8 mouse cellular contexts compared by ENCODE assay signal in genomic region chr4:151981363-151981762, GRCm38 (mm10). TPM values are rescaled to one million over a fixed set of nuclear protein-coding genes. Genes with fewer than 3 reads are reported as not detected.
DNase-seq lines count a peak whose midpoint lies in the region; ATAC-seq and TF ChIP-seq lines count a peak whose summit lies in the region.

No protein-coding gene starts in this region.

- no peak overlapping the region for H3K4me3 ChIP-seq in bone marrow macrophage, adult 2 months (ENCODE audit: insufficient read depth, low read length)
- H3K4me3 ChIP-seq in embryonic facial prominence, embryonic 15.5 days (replicated peaks), result no peak overlapping the region
- H3K4me3 ChIP-seq in heart, embryonic 10.5 days, result no peak overlapping the region
- H3K4me3 ChIP-seq in kidney, embryonic 14.5 days (ENCODE audit: low read length), result no peak overlapping the region
- no peak overlapping the region for H3K4me3 ChIP-seq in liver, adult 2 months (ENCODE audit: insufficient read depth, low read depth, low read length)
- no peak overlapping the region for H3K4me3 ChIP-seq in myocyte

- H3K9me3 ChIP-seq in embryonic facial prominence, embryonic 15.5 days (replicated peaks), result no peaks in the 10 kb centered on the region
- no peaks in the 10 kb centered on the region for H3K9me3 ChIP-seq in heart, embryonic 10.5 days
- H3K9me3 ChIP-seq in kidney, embryonic 14.5 days (ENCODE audit: control insufficient read depth, low read length), result no peaks in the 10 kb centered on the region

- H3K27ac ChIP-seq in bone marrow macrophage, adult 2 months (ENCODE audit: insufficient read depth, low read depth, low read length), result no peak overlapping the region
- no peak overlapping the region; the same call in 1 of the 2 replicates for H3K27ac ChIP-seq in embryonic facial prominence, embryonic 15.5 days (replicated peaks)
- H3K27ac ChIP-seq in heart, embryonic 10.5 days, result no peak overlapping the region
- H3K27ac ChIP-seq in kidney, embryonic 14.5 days (ENCODE audit: low read depth, low read length), result no peak overlapping the region
- no peak overlapping the region for H3K27ac ChIP-seq in liver, adult 2 months (replicated peaks; ENCODE audit: insufficient read depth, low read depth, low read length)

- TF ChIP-seq POLR2A in bone marrow macrophage, adult 2 months (IDR thresholded peaks at IDR 0.05; ENCODE audit: borderline replicate concordance, low read depth, low read length), result no peak
- no peak for TF ChIP-seq POLR2A in liver, adult 2 months (IDR thresholded peaks at IDR 0.05; ENCODE audit: extremely low read depth, insufficient read depth, low read length)
- peak; percentile 29 for TF ChIP-seq POLR2A in myocyte (IDR thresholded peaks at IDR 0.05; ENCODE audit: insufficient read length, low read depth)

- H3K9ac ChIP-seq in embryonic facial prominence, embryonic 15.5 days, result no peak overlapping the region
- H3K9ac ChIP-seq in kidney, embryonic 14.5 days (ENCODE audit: low read depth, low read length), result no peak overlapping the region
- H3K9ac ChIP-seq in liver, adult 2 months (ENCODE audit: low read depth, low read length), result no peak overlapping the region

- H3K4me1 ChIP-seq in bone marrow macrophage, adult 2 months (ENCODE audit: control insufficient read depth, insufficient read depth, low read length), result peaks cover 3% of the 10 kb centered on the region
- H3K4me1 ChIP-seq in embryonic facial prominence, embryonic 15.5 days, result peaks cover 18% of the 10 kb centered on the region
- H3K4me1 ChIP-seq in heart, embryonic 10.5 days, result peaks cover 28% of the 10 kb centered on the region
- peaks cover 13% of the 10 kb centered on the region for H3K4me1 ChIP-seq in kidney, embryonic 14.5 days (ENCODE audit: control insufficient read depth, insufficient read depth, low read length)
- H3K4me1 ChIP-seq in liver, adult 2 months (ENCODE audit: control insufficient read depth, insufficient read depth, low read length), result no peaks in the 10 kb centered on the region

- ATAC-seq in embryonic facial prominence, embryonic 15.5 days (ENCODE audit: insufficient number of reproducible peaks, low FRiP score, low TSS enrichment, low read depth), result peak; percentile 37; the same call in 1 of the 2 replicates
- peak; percentile 46 for ATAC-seq in kidney, embryonic 14.5 days (ENCODE audit: low FRiP score, low TSS enrichment)

- TF ChIP-seq CTCF in bone marrow macrophage, adult 2 months (IDR thresholded peaks at IDR 0.05; ENCODE audit: low read depth, low read length), result peak; percentile 87; the same call in 1 of the 2 replicates
- peak; percentile 100 for TF ChIP-seq CTCF in liver, adult 2 months (IDR thresholded peaks at IDR 0.05; ENCODE audit: low read depth, low read length)

- no peak overlapping the region for H3K4me2 ChIP-seq in embryonic facial prominence, embryonic 15.5 days (replicated peaks)
- H3K4me2 ChIP-seq in kidney, embryonic 14.5 days (replicated peaks; ENCODE audit: low read depth, low read length), result no peak overlapping the region
- H3K4me2 ChIP-seq in myocyte (ENCODE audit: low read depth), result peak overlapping the region; percentile 5

- 15% methylated on average over 5 of the region's 5 CpGs for WGBS in embryonic facial prominence, embryonic 15.5 days
- 13% methylated on average over 5 of the region's 5 CpGs for WGBS in heart, embryonic 10.5 days
- 13% methylated on average over 5 of the region's 5 CpGs for WGBS in kidney, embryonic 14.5 days
- WGBS in liver, adult 2 months, result 8% methylated on average over 5 of the region's 5 CpGs

- peak; percentile 83 to 85 for DNase-seq in B cell, adult 2 months
- DNase-seq in heart, embryonic 10.5 days (ENCODE audit: low spot score), result peak; percentile 89
- peak; percentile 47 for DNase-seq in liver, adult 2 months (ENCODE audit: extremely low read depth, low read depth, low spot score)
- peak; percentile 80 to 93 for DNase-seq in spleen, postnatal 4 days (ENCODE audit: low spot score in 2 of 2)

- H3ac ChIP-seq in myocyte (ENCODE audit: control insufficient read depth, insufficient read length), result no peak overlapping the region

- peaks cover 52% of the 10 kb centered on the region for H3K36me3 ChIP-seq in embryonic facial prominence, embryonic 15.5 days
- peaks cover 70% of the 10 kb centered on the region for H3K36me3 ChIP-seq in heart, embryonic 10.5 days
- peaks cover 67% of the 10 kb centered on the region for H3K36me3 ChIP-seq in kidney, embryonic 14.5 days (ENCODE audit: control insufficient read depth, insufficient read depth, low read length)
- no peaks in the 10 kb centered on the region; the same call in 1 of the 2 replicates for H3K36me3 ChIP-seq in liver, adult 2 months (ENCODE audit: control insufficient read depth, insufficient read depth, low read length)
- H3K36me3 ChIP-seq in myocyte (ENCODE audit: control insufficient read depth, insufficient read depth), result peaks cover 7% of the 10 kb centered on the region

- no peaks in the 10 kb centered on the region for H3K79me2 ChIP-seq in liver, adult 2 months (ENCODE audit: control insufficient read depth, insufficient read depth, low read length)
- H3K79me2 ChIP-seq in myocyte (ENCODE audit: control insufficient read depth, insufficient read depth), result peaks cover 6% of the 10 kb centered on the region

- H3K27me3 ChIP-seq in embryonic facial prominence, embryonic 15.5 days, result no peaks in the 10 kb centered on the region
- H3K27me3 ChIP-seq in heart, embryonic 10.5 days (ENCODE audit: insufficient read depth, poor library complexity, severe bottlenecking), result no peaks in the 10 kb centered on the region
- H3K27me3 ChIP-seq in kidney, embryonic 14.5 days (ENCODE audit: control insufficient read depth, insufficient read depth, low read length), result no peaks in the 10 kb centered on the region
- no peaks in the 10 kb centered on the region for H3K27me3 ChIP-seq in liver, adult 2 months (ENCODE audit: control insufficient read depth, insufficient read depth, low read length)
- no peaks in the 10 kb centered on the region for H3K27me3 ChIP-seq in myocyte (ENCODE audit: control insufficient read depth, insufficient read depth, insufficient read length)

TF ChIP-seq in myocyte, 11 proteins besides CTCF, POLR2A, EP300 and RAD21 (continues in another document):
- TF ChIP-seq MYOG (IDR thresholded peaks at IDR 0.05; ENCODE audit: control insufficient read depth in 1 of 3, insufficient read depth in 1 of 3, insufficient read length in 2 of 3, low read depth in 2 of 3), result peak in 2 of 3 experiments; percentile 31 to 46
- TF ChIP-seq MYOD1 (IDR thresholded peaks at IDR 0.05; ENCODE audit: control insufficient read depth in 1 of 3, insufficient read length in 2 of 3, low read depth in 2 of 3), result peak in 2 of 3 experiments; percentile 66 to 75
- TF ChIP-seq MAX (IDR thresholded peaks at IDR 0.05; ENCODE audit: low read depth), result no peak

RNA-seq across cellular contexts. Expression of gene Thap3, which starts 7.4 kb away (rescaled TPM):
- polyA plus RNA-seq in bone marrow macrophage, adult 2 months (2012; ENCODE audit: insufficient read depth, insufficient read length, missing spikeins), result 29.8 and 33.7 TPM in 2 replicates
- 53.8 and 60.4 TPM in 2 replicates for polyA plus RNA-seq in embryonic facial prominence, embryonic 15.5 days (2015; fragmentation: Nextera tagmentation; extraction: Ambion mirVana)
- polyA plus RNA-seq in heart, embryonic 10.5 days (2016; fragmentation: Nextera tagmentation; extraction: Ambion mirVana), result 29.3 and 30.1 TPM in 2 replicates
- 29.2 and 35.8 TPM in 2 replicates for polyA plus RNA-seq in kidney, embryonic 14.5 days (2014; fragmentation: Nextera tagmentation; extraction: Ambion mirVana)
- 7.9 and 8.0 TPM in 2 replicates for total RNA-seq in liver, adult 2 months (2014; rRNA removed)
- 20.8 and 24.1 TPM in 2 replicates for polyA plus RNA-seq in liver, adult 2 months (2012; rRNA removed)
- 46.4 TPM for polyA plus RNA-seq in myocyte (2012; fragmentation: generic; extraction: Trizol)

RNA-seq across cellular contexts. Expression of gene Phf13, which starts 14.7 kb away (rescaled TPM):
- polyA plus RNA-seq in bone marrow macrophage, adult 2 months (2012; ENCODE audit: insufficient read depth, insufficient read length, missing spikeins), result 10.1 and 11.0 TPM in 2 replicates
- 34.6 and 35.1 TPM in 2 replicates for polyA plus RNA-seq in embryonic facial prominence, embryonic 15.5 days (2015; fragmentation: Nextera tagmentation; extraction: Ambion mirVana)
- polyA plus RNA-seq in heart, embryonic 10.5 days (2016; fragmentation: Nextera tagmentation; extraction: Ambion mirVana), result 22.9 and 26.2 TPM in 2 replicates
- 18.2 and 30.1 TPM in 2 replicates for polyA plus RNA-seq in kidney, embryonic 14.5 days (2014; fragmentation: Nextera tagmentation; extraction: Ambion mirVana)
- total RNA-seq in liver, adult 2 months (2014; rRNA removed), result 1.3 and 1.4 TPM in 2 replicates
- polyA plus RNA-seq in liver, adult 2 months (2012; rRNA removed), result 1.9 and 2.7 TPM in 2 replicates
- polyA plus RNA-seq in myocyte (2012; fragmentation: generic; extraction: Trizol), result 13.5 TPM

RNA-seq across cellular contexts. Expression of gene Klhl21, which starts 27.2 kb away (rescaled TPM):
- polyA plus RNA-seq in bone marrow macrophage, adult 2 months (2012; ENCODE audit: insufficient read depth, insufficient read length, missing spikeins), result 11.7 and 13.3 TPM in 2 replicates
- polyA plus RNA-seq in embryonic facial prominence, embryonic 15.5 days (2015; fragmentation: Nextera tagmentation; extraction: Ambion mirVana), result 18.8 TPM in 2 replicates
- 28.4 and 42.2 TPM in 2 replicates for polyA plus RNA-seq in heart, embryonic 10.5 days (2016; fragmentation: Nextera tagmentation; extraction: Ambion mirVana)
- 4.4 and 7.4 TPM in 2 replicates for polyA plus RNA-seq in kidney, embryonic 14.5 days (2014; fragmentation: Nextera tagmentation; extraction: Ambion mirVana)
- 25.8 and 30.8 TPM in 2 replicates for total RNA-seq in liver, adult 2 months (2014; rRNA removed)
- 21.8 and 23.9 TPM in 2 replicates for polyA plus RNA-seq in liver, adult 2 months (2012; rRNA removed)
- polyA plus RNA-seq in myocyte (2012; fragmentation: generic; extraction: Trizol), result 25.8 TPM

RNA-seq across cellular contexts. Expression of gene Zbtb48, which starts 46.1 kb away (rescaled TPM):
- polyA plus RNA-seq in bone marrow macrophage, adult 2 months (2012; ENCODE audit: insufficient read depth, insufficient read length, missing spikeins), result 7.5 and 11.4 TPM in 2 replicates
- 20.6 TPM in 2 replicates for polyA plus RNA-seq in embryonic facial prominence, embryonic 15.5 days (2015; fragmentation: Nextera tagmentation; extraction: Ambion mirVana)
- 16.6 and 21.0 TPM in 2 replicates for polyA plus RNA-seq in heart, embryonic 10.5 days (2016; fragmentation: Nextera tagmentation; extraction: Ambion mirVana)
- 19.0 and 24.4 TPM in 2 replicates for polyA plus RNA-seq in kidney, embryonic 14.5 days (2014; fragmentation: Nextera tagmentation; extraction: Ambion mirVana)
- 12.0 and 16.0 TPM in 2 replicates for total RNA-seq in liver, adult 2 months (2014; rRNA removed)
- 11.8 and 16.6 TPM in 2 replicates for polyA plus RNA-seq in liver, adult 2 months (2012; rRNA removed)
- polyA plus RNA-seq in myocyte (2012; fragmentation: generic; extraction: Trizol), result 7.2 TPM

RNA-seq across cellular contexts. Expression of gene Dnajc11, which starts 47.9 kb away (rescaled TPM):
- polyA plus RNA-seq in bone marrow macrophage, adult 2 months (2012; ENCODE audit: insufficient read depth, insufficient read length, missing spikeins), result 42.0 and 43.3 TPM in 2 replicates
- polyA plus RNA-seq in embryonic facial prominence, embryonic 15.5 days (2015; fragmentation: Nextera tagmentation; extraction: Ambion mirVana), result 57.8 and 61.5 TPM in 2 replicates
- polyA plus RNA-seq in heart, embryonic 10.5 days (2016; fragmentation: Nextera tagmentation; extraction: Ambion mirVana), result 80.5 and 85.8 TPM in 2 replicates
- 55.0 and 74.5 TPM in 2 replicates for polyA plus RNA-seq in kidney, embryonic 14.5 days (2014; fragmentation: Nextera tagmentation; extraction: Ambion mirVana)
- 23.9 and 27.4 TPM in 2 replicates for total RNA-seq in liver, adult 2 months (2014; rRNA removed)
- 47.9 and 52.6 TPM in 2 replicates for polyA plus RNA-seq in liver, adult 2 months (2012; rRNA removed)
- 45.5 TPM for polyA plus RNA-seq in myocyte (2012; fragmentation: generic; extraction: Trizol)
